Mouse (Mus musculus) intestine, embryonic 15.5 days (tissue): Measurements from ENCODE around the gene Hcls1. TPM values are rescaled to one million over a fixed set of nuclear protein-coding genes. Genes with fewer than 3 reads are reported as not detected.

Source experiments
- ATAC-seq: fragments of 200-750 bp; cut with Nextera tagmentation; 2 replicates; pipeline ENCODE4 v1.8.0; 2017; ENCODE audit warnings: moderate TSS enrichment, moderate library complexity
- H3K27ac ChIP-seq: fragments of 300-500 bp; sonication (generic); 2 replicates; pipeline ENCODE4 v1.5.1; 2015; ENCODE audit warnings: mild to moderate bottlenecking, inconsistent platforms
- H3K27me3 ChIP-seq: fragments of 300-500 bp; sonication (generic); replicated peaks from 2 replicates; pipeline ENCODE4 v1.6.1; 2015; ENCODE audit warnings: inconsistent platforms
- H3K36me3 ChIP-seq: fragments of 300-500 bp; sonication (generic); 2 replicates; pipeline ENCODE4 v1.6.1; 2015; ENCODE audit warnings: inconsistent platforms
- H3K4me1 ChIP-seq: fragments of 300-500 bp; sonication (generic); replicated peaks from 2 replicates; pipeline ENCODE4 v1.6.1; 2015; ENCODE audit warnings: inconsistent platforms
- H3K4me2 ChIP-seq: fragments of 300-500 bp; sonication (generic); replicated peaks from 2 replicates; pipeline ENCODE4 v1.6.1; 2015; ENCODE audit warnings: mild to moderate bottlenecking, inconsistent platforms
- H3K4me3 ChIP-seq: fragments of 300-500 bp; sonication (generic); replicated peaks from 2 replicates; pipeline ENCODE4 v1.5.1; 2015; ENCODE audit warnings: inconsistent platforms
- H3K9ac ChIP-seq: fragments of 300-500 bp; sonication (generic); 2 replicates; pipeline ENCODE4 v1.6.1; 2015; ENCODE audit warnings: inconsistent platforms
- H3K9me3 ChIP-seq: fragments of 300-500 bp; sonication (generic); 2 replicates; pipeline ENCODE4 v1.6.1; 2016; ENCODE audit warnings: inconsistent platforms
- WGBS: fragments of 180-500 bp; shearing (Covaris S2); methylation state at CpG from one replicate; pipeline ENCODE4 v1.1.7; 2015; 5-methylcytosine and 5-hydroxymethylcytosine counted together
- polyA plus RNA-seq: library from polyadenylated mRNA; unstranded; fragments of >200 nt; fragmentation: Nextera tagmentation; extraction: Ambion mirVana; gene quantifications from 2 replicates; pipeline ENCODE4 v1.2.1, GENCODE M21; 2015

Gene Hcls1
- polyA plus RNA-seq, 1 experiment from 2014 or later = 10.7 TPM

GRCm38 (mm10) chr16:36963415-36963814 lies 28.6 kb downstream of the Hcls1 start:
- 78% methylated on average over 4 of the region's 4 CpGs for WGBS
- Histone ChIP-seq H3K36me3 (no peaks in the 10 kb centered on the region), H3K9ac (no peak overlapping the region)

GRCm38 (mm10) chr16:36979127-36979526 lies 44.3 kb downstream of the Hcls1 start:
- Histone ChIP-seq H3K36me3 (no peaks in the 10 kb centered on the region), H3K27me3 (no peaks in the 10 kb centered on the region), H3K4me2 (no peak overlapping the region), H3K4me3 (no peak overlapping the region), H3K4me1 (no peaks in the 10 kb centered on the region), H3K9me3 (no peaks in the 10 kb centered on the region), H3K27ac (no peak overlapping the region), H3K9ac (no peak overlapping the region)
- ATAC-seq = no peak
- 87% methylated on average over 2 of the region's 2 CpGs for WGBS

More at GRCm38 (mm10) chr16:36963415-36963814, 28.6 kb downstream of the Hcls1 start:
- H3K4me3 ChIP-seq = no peak overlapping the region
- no peaks in the 10 kb centered on the region for H3K27me3 ChIP-seq
- no peak overlapping the region for H3K4me2 ChIP-seq
- H3K27ac ChIP-seq = no peak overlapping the region
- H3K9me3 ChIP-seq = no peaks in the 10 kb centered on the region
- no peaks in the 10 kb centered on the region for H3K4me1 ChIP-seq
- no peak for ATAC-seq

GRCm38 (mm10) chr16:36983796-36984195 lies 49.0 kb downstream of the Hcls1 start:
- 67% methylated on average over 1 of the region's 1 CpGs for WGBS

GRCm38 (mm10) chr16:36985636-36986042 lies 50.9 kb downstream of the Hcls1 start:
- no peak for ATAC-seq
- no peak overlapping the region for H3K9ac ChIP-seq
- H3K36me3 ChIP-seq = no peaks in the 10 kb centered on the region
- WGBS = 67% methylated on average over 5 of the region's 5 CpGs
- no peaks in the 10 kb centered on the region for H3K4me1 ChIP-seq
- H3K27ac ChIP-seq = no peak overlapping the region
- no peaks in the 10 kb centered on the region for H3K27me3 ChIP-seq
- H3K9me3 ChIP-seq = no peaks in the 10 kb centered on the region
- no peak overlapping the region for H3K4me2 ChIP-seq
- H3K4me3 ChIP-seq = no peak overlapping the region

More at GRCm38 (mm10) chr16:36983796-36984195, 49.0 kb downstream of the Hcls1 start:
- ATAC-seq = no peak
- Histone ChIP-seq H3K4me2 (no peak overlapping the region), H3K27me3 (no peaks in the 10 kb centered on the region), H3K9me3 (no peaks in the 10 kb centered on the region), H3K4me3 (no peak overlapping the region), H3K4me1 (no peaks in the 10 kb centered on the region), H3K27ac (no peak overlapping the region), H3K36me3 (no peaks in the 10 kb centered on the region), H3K9ac (no peak overlapping the region)

- Histone ChIP-seq H3K4me1 (no peaks in the 10 kb centered on the region), H3K4me3 (no peak overlapping the region), H3K4me2 (no peak overlapping the region), H3K9ac (no peak overlapping the region), H3K36me3 (no peaks in the 10 kb centered on the region), H3K27ac (no peak overlapping the region), H3K27me3 (no peaks in the 10 kb centered on the region), H3K9me3 (no peaks in the 10 kb centered on the region)
- WGBS = 69% methylated on average over 2 of the region's 2 CpGs
- no peak for ATAC-seq
Measured at GRCm38 (mm10) chr16:36987399-36987798, 52.6 kb downstream of the Hcls1 start.

GRCm38 (mm10) chr16:36988066-36988465 lies 53.3 kb downstream of the Hcls1 start:
- H3K36me3 ChIP-seq = no peaks in the 10 kb centered on the region
- H3K4me3 ChIP-seq = no peak overlapping the region
- no peaks in the 10 kb centered on the region for H3K4me1 ChIP-seq
- H3K27me3 ChIP-seq = no peaks in the 10 kb centered on the region
- H3K9me3 ChIP-seq = no peaks in the 10 kb centered on the region
- no peak overlapping the region for H3K4me2 ChIP-seq
- no peak for ATAC-seq
- H3K27ac ChIP-seq = no peak overlapping the region
- H3K9ac ChIP-seq = no peak overlapping the region

GRCm38 (mm10) chr16:36989493-36989892 lies 54.7 kb downstream of the Hcls1 start:
- Histone ChIP-seq H3K4me2 (no peak overlapping the region), H3K36me3 (no peaks in the 10 kb centered on the region), H3K27ac (no peak overlapping the region), H3K27me3 (no peaks in the 10 kb centered on the region), H3K4me3 (no peak overlapping the region), H3K9me3 (no peaks in the 10 kb centered on the region), H3K9ac (no peak overlapping the region), H3K4me1 (no peaks in the 10 kb centered on the region)
- 69% methylated on average over 8 of the region's 8 CpGs for WGBS
- ATAC-seq = no peak

GRCm38 (mm10) chr16:36989999-36990625 lies 55.3 kb downstream of the Hcls1 start, which contains the start of gene Fbxo40:
Fbxo40 (minus strand) TSS chr16:36990467.
- 66% methylated on average over 18 of the region's 18 CpGs for WGBS
- Histone ChIP-seq H3K4me3 (no peak within 1 kb of the TSS), H3K4me1 (no peaks in the 10 kb centered on the region), H3K27ac (no peak within 1 kb of the TSS), H3K27me3 (no peaks in the 10 kb centered on the region), H3K9ac (no peak within 1 kb of the TSS), H3K4me2 (no peak within 1 kb of the TSS), H3K36me3 (no peaks in the 10 kb centered on the region), H3K9me3 (no peaks in the 10 kb centered on the region)
- ATAC-seq = no peak

GRCm38 (mm10) chr16:36997650-36998049 lies 62.9 kb downstream of the Hcls1 start:
- 73% methylated on average over 6 of the region's 6 CpGs for WGBS

GRCm38 (mm10) chr16:36999366-36999972 lies 64.7 kb downstream of the Hcls1 start:
- ATAC-seq = no peak
- H3K9me3 ChIP-seq = no peaks in the 10 kb centered on the region
- 79% methylated on average over 9 of the region's 9 CpGs for WGBS

More at GRCm38 (mm10) chr16:36997650-36998049, 62.9 kb downstream of the Hcls1 start:
- Histone ChIP-seq H3K27ac (no peak overlapping the region), H3K9ac (no peak overlapping the region), H3K4me3 (no peak overlapping the region), H3K27me3 (no peaks in the 10 kb centered on the region), H3K9me3 (no peaks in the 10 kb centered on the region), H3K4me1 (no peaks in the 10 kb centered on the region), H3K36me3 (no peaks in the 10 kb centered on the region), H3K4me2 (no peak overlapping the region)
- ATAC-seq = no peak

GRCm38 (mm10) chr16:37009262-37009661 lies 74.5 kb downstream of the Hcls1 start:
- Histone ChIP-seq H3K9me3 (no peaks in the 10 kb centered on the region), H3K4me1 (no peaks in the 10 kb centered on the region), H3K9ac (no peak overlapping the region), H3K4me2 (no peak overlapping the region), H3K27me3 (no peaks in the 10 kb centered on the region), H3K27ac (no peak overlapping the region), H3K36me3 (no peaks in the 10 kb centered on the region), H3K4me3 (no peak overlapping the region)
- ATAC-seq = no peak
- 66% methylated on average over 6 of the region's 6 CpGs for WGBS

More at GRCm38 (mm10) chr16:36999366-36999972, 64.7 kb downstream of the Hcls1 start:
- Histone ChIP-seq H3K27ac (no peak overlapping the region), H3K4me3 (no peak overlapping the region), H3K4me2 (no peak overlapping the region), H3K36me3 (no peaks in the 10 kb centered on the region), H3K9ac (no peak overlapping the region), H3K4me1 (no peaks in the 10 kb centered on the region), H3K27me3 (no peaks in the 10 kb centered on the region)

- Histone ChIP-seq H3K27ac (no peak overlapping the region), H3K9me3 (no peaks in the 10 kb centered on the region), H3K4me3 (no peak overlapping the region), H3K27me3 (no peaks in the 10 kb centered on the region), H3K4me1 (no peaks in the 10 kb centered on the region), H3K36me3 (no peaks in the 10 kb centered on the region), H3K9ac (no peak overlapping the region), H3K4me2 (no peak overlapping the region)
- 60% methylated on average over 4 of the region's 4 CpGs for WGBS
- ATAC-seq = peak; percentile 11; the same call in 1 of the 2 replicates
Measured at GRCm38 (mm10) chr16:37010370-37010769, 75.6 kb downstream of the Hcls1 start.
